Mouse (Mus musculus) ES-CJ7 (cell line): ENCODE measurements around the gene Olfr649.
A peak's percentile ranks its signal among the peaks of the same experiment; 100 is the strongest.

Experiments used
- DNase-seq: peaks from one replicate; pipeline ENCODE4 v3.0.0; 2011; ENCODE audit warnings: low read depth, low spot score

Olfr649 gene

GRCm38 (mm10) chr7:104195885-104196284, at the start of gene Olfr649:
Olfr649 (minus strand) TSS chr7:104195985.
- DNase-seq = no peak

GRCm38 (mm10) chr7:104244287-104245181, 48.7 kb upstream of the Olfr649 start, which contains the start of gene Trim34a:
Trim34a (plus strand) TSS chr7:104244457.
- DNase-seq = peak; percentile 94

- peak; percentile 83 for DNase-seq
Observed at GRCm38 (mm10) chr7:104243616-104244015, 47.8 kb upstream of the Olfr649 start.

GRCm38 (mm10) chr7:104240857-104241256, 45.1 kb upstream of the Olfr649 start:
- DNase-seq = no peak

GRCm38 (mm10) chr7:104231203-104231602, 35.4 kb upstream of the Olfr649 start:
- DNase-seq = peak; percentile 63

- peak; percentile 98 for DNase-seq
Observed at GRCm38 (mm10) chr7:104218701-104219569, 23.1 kb upstream of the Olfr649 start, which contains the start of gene Trim6. Trim6 (plus strand) TSS chr7:104218793.

- DNase-seq = peak; percentile 88
Observed at GRCm38 (mm10) chr7:104217881-104218280, 22.1 kb upstream of the Olfr649 start.

GRCm38 (mm10) chr7:104216011-104216535, 20.3 kb upstream of the Olfr649 start:
- DNase-seq = peak; percentile 59

- no peak for DNase-seq
Observed at GRCm38 (mm10) chr7:104206197-104206596, 10.4 kb upstream of the Olfr649 start.

GRCm38 (mm10) chr7:104199822-104200221, 4.0 kb upstream of the Olfr649 start:
- peak; percentile 82 for DNase-seq

GRCm38 (mm10) chr7:104191275-104191674, 4.5 kb downstream of the Olfr649 start:
- peak; percentile 7 for DNase-seq

GRCm38 (mm10) chr7:104183292-104183691, 12.5 kb downstream of the Olfr649 start, which contains the start of gene Olfr648:
Olfr648 (minus strand) TSS chr7:104183392.
- DNase-seq = no peak

GRCm38 (mm10) chr7:104179074-104179473, 16.7 kb downstream of the Olfr649 start:
- no peak for DNase-seq

- DNase-seq = no peak
Observed at GRCm38 (mm10) chr7:104178422-104179054, 17.2 kb downstream of the Olfr649 start.

- DNase-seq = no peak
Observed at GRCm38 (mm10) chr7:104175085-104175484, 20.7 kb downstream of the Olfr649 start.

GRCm38 (mm10) chr7:104169634-104170204, 26.1 kb downstream of the Olfr649 start:
- DNase-seq = no peak

- peak; percentile 19 for DNase-seq
Observed at GRCm38 (mm10) chr7:104167105-104167504, 28.7 kb downstream of the Olfr649 start.

- no peak for DNase-seq
Observed at GRCm38 (mm10) chr7:104150456-104150855, 45.3 kb downstream of the Olfr649 start, which contains the start of gene Ubqlnl. Ubqlnl (minus strand) TSS chr7:104150556.

- no peak for DNase-seq
Observed at GRCm38 (mm10) chr7:104143179-104143578, 52.6 kb downstream of the Olfr649 start, which contains the start of gene Ubqln3. Ubqln3 (minus strand) TSS chr7:104143279.
